Mouse (Mus musculus): Measurements from ENCODE around the gene Ugt1a7c. TPM values are rescaled to one million over a fixed set of nuclear protein-coding genes. Genes with fewer than 3 reads are reported as not detected.

The Ugt1a7c gene
- total and polyA plus RNA-seq, 3 experiments = 2.2 to 15.3 (median 11.1) TPM

DNA sequence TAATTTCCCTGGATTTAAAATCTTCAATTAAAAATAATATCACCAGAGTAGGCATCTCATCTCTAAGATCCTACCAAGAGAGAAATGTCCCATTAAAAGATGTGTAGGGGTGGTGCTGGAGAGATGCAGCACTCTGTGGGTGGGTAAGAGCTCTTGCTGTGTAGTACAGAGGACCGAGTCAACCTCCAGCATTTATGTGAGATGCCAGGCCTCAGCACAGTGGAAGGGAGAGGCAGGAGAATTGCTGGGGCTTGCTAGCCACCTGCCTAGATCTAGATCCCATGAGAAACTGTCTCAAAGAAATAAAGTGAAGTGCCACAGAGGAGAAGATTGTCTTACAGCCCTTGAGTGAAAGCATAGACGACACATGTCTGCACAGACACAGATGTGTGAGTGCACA lies 121.7 kb downstream of the Ugt1a7c start:
- Histone ChIP-seq H3K36me3 (replicated peaks in 1 of 2; ENCODE audit: control insufficient read depth in 1 of 2, insufficient read depth in 1 of 2, low read length in 1 of 2) (no peaks in the 10 kb centered on the region), H3K27me3 (replicated peaks) (no peaks in the 10 kb centered on the region), H3K9me3 (replicated peaks; ENCODE audit: low read length) (peaks cover 84% of the 10 kb centered on the region), H3K4me1 (ENCODE audit: control insufficient read depth in 1 of 2, insufficient read depth in 2 of 2) (no peaks in the 10 kb centered on the region), H3K27ac (ENCODE audit: insufficient read depth, low read depth) (no peak overlapping the region), H3K79me2 (replicated peaks; ENCODE audit: control insufficient read depth, extremely low read depth, insufficient read depth, poor library complexity, severe bottlenecking) (no peaks in the 10 kb centered on the region), H3K4me2 (ENCODE audit: insufficient read depth, low read depth, poor library complexity, severe bottlenecking) (no peak overlapping the region), H3K9ac (ENCODE audit: insufficient read depth, low read depth) (no peak overlapping the region), H3K4me3 (replicated peaks in 1 of 3; ENCODE audit: low read depth in 2 of 3, low read length in 2 of 3, poor library complexity in 1 of 3) (no peak overlapping the region)
- in situ Hi-C loops (cut with MboI; ENCODE audit: low pct_ligation_motif_present, low pct_unique_long_range_greater_than_20kb, low sequenced_read_pairs) = no loop called here
- no peak for TF ChIP-seq SIN3A (IDR thresholded peaks at IDR 0.05; ENCODE audit: low read length)
- TF ChIP-seq RAD21 (IDR thresholded peaks at IDR 0.05; ENCODE audit: low read depth, low read length) = no peak
- no peak for TF ChIP-seq UBTF (IDR thresholded peaks at IDR 0.05; ENCODE audit: low read depth, low read length)
- no peak for TF ChIP-seq BHLHE40 (IDR thresholded peaks at IDR 0.05; ENCODE audit: low read depth, low read length)
- TF ChIP-seq MAX (IDR thresholded peaks at IDR 0.05; ENCODE audit: low read length) = no peak
- TF ChIP-seq POLR2AphosphoS2 (IDR thresholded peaks at IDR 0.05; ENCODE audit: low read depth, low read length) = no peak
- no peak for TF ChIP-seq HCFC1 (IDR thresholded peaks at IDR 0.05; ENCODE audit: low read depth, low read length)
- TF ChIP-seq POLR2A (IDR thresholded peaks at IDR 0.05; ENCODE audit: low read depth, low read length) = no peak
- no peak for TF ChIP-seq JUND (conservative IDR thresholded peaks at IDR 0.05; ENCODE audit: low read depth, low read length)
- dilution Hi-C loops (cut with MboI; ENCODE audit: extremely low pct_ligation_motif_present, extremely low pct_unique_long_range_greater_than_20kb, low sequenced_read_pairs) = no loop called here
- peak; percentile 2 for DNase-seq (ENCODE audit: extremely low read depth)

DNA sequence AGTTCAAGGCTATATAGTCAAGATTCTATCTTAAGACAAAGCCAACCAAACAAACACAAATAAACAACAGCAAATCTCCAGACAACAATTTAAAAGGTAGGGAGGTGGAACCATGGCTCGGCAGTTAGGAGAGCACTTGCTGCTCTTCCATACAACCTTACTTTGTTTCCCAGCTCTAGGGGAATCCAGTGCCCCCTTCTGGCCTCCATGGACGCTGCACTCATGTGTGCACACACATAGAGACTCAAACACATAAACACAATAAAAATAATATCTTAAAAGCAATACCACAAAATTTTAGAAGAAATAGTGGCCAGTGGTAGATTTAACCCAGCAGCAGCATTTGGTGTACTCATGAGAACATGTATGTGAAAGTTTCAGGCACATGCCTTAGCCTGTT lies 122.3 kb downstream of the Ugt1a7c start:
- no peaks in the 10 kb centered on the region for H3K27me3 ChIP-seq (replicated peaks)
- no peaks in the 10 kb centered on the region for H3K79me2 ChIP-seq (replicated peaks; ENCODE audit: control insufficient read depth, extremely low read depth, insufficient read depth, poor library complexity, severe bottlenecking)
- H3K4me1 ChIP-seq (ENCODE audit: control insufficient read depth in 1 of 2, insufficient read depth in 2 of 2) = no peaks in the 10 kb centered on the region
- TF ChIP-seq ZKSCAN1 (IDR thresholded peaks at IDR 0.05; ENCODE audit: borderline replicate concordance, low read depth, low read length) (no peak), NELFE (IDR thresholded peaks at IDR 0.05; ENCODE audit: low read depth, low read length) (0 out of 2 replicates have a peak, but pooled peaks have one; percentile 10), BHLHE40 (IDR thresholded peaks at IDR 0.05; ENCODE audit: low read depth, low read length) (0 out of 2 replicates have a peak, but pooled peaks have one; percentile 17), MXI1 (IDR thresholded peaks at IDR 0.05; ENCODE audit: low read depth, low read length) (peak; percentile 45; the same call in 1 of the 2 replicates), JUND (conservative IDR thresholded peaks at IDR 0.05; ENCODE audit: low read depth, low read length) (no peak), RCOR1 (conservative IDR thresholded peaks at IDR 0.05; ENCODE audit: low read depth, low read length) (peak; percentile 55; the same call in 1 of the 2 replicates), CTCF (conservative IDR thresholded peaks at IDR 0.05 in 1 of 2, IDR thresholded peaks at IDR 0.05 in 1 of 2; ENCODE audit: low read depth in 2 of 2, low read length in 2 of 2) (peak in 1 of 2 experiments; percentile 46; a peak in 2 of 4 replicates), ZMIZ1 (IDR thresholded peaks at IDR 0.05; ENCODE audit: low read depth, low read length) (peak; percentile 41; the same call in 1 of the 2 replicates), USF1 (IDR thresholded peaks at IDR 0.05; ENCODE audit: low read depth, low read length) (no peak), NRF1 (IDR thresholded peaks at IDR 0.05; ENCODE audit: low read depth, low read length) (no peak), KAT2A (IDR thresholded peaks at IDR 0.05; ENCODE audit: insufficient replicate concordance, low read length) (no peak), UBTF (IDR thresholded peaks at IDR 0.05; ENCODE audit: low read depth, low read length) (no peak), POLR2A (IDR thresholded peaks at IDR 0.05; ENCODE audit: low read depth, low read length) (no peak), MAZ (IDR thresholded peaks at IDR 0.05; ENCODE audit: low read depth, low read length) (no peak), USF2 (conservative IDR thresholded peaks at IDR 0.05; ENCODE audit: low read depth, low read length) (no peak), SMC3 (IDR thresholded peaks at IDR 0.05; ENCODE audit: low read depth, low read length) (no peak), ELF1 (IDR thresholded peaks at IDR 0.05; ENCODE audit: low read depth, low read length) (no peak), CHD2 (IDR thresholded peaks at IDR 0.05; ENCODE audit: low read length) (0 out of 2 replicates have a peak, but pooled peaks have one; percentile 22), EP300 (IDR thresholded peaks at IDR 0.05; ENCODE audit: low read length) (no peak), ZC3H11A (IDR thresholded peaks at IDR 0.05; ENCODE audit: low read depth, low read length) (no peak)
- DNase-seq (ENCODE audit: extremely low read depth) = peak; percentile 7
- no peak overlapping the region for H3K9ac ChIP-seq (ENCODE audit: insufficient read depth, low read depth)
- H3K4me2 ChIP-seq (ENCODE audit: insufficient read depth, low read depth, poor library complexity, severe bottlenecking) = no peak overlapping the region
- peaks cover 78% of the 10 kb centered on the region for H3K9me3 ChIP-seq (replicated peaks; ENCODE audit: low read length)
- H3K27ac ChIP-seq (ENCODE audit: insufficient read depth, low read depth) = no peak overlapping the region
- dilution Hi-C loops (cut with MboI; ENCODE audit: extremely low pct_ligation_motif_present, extremely low pct_unique_long_range_greater_than_20kb, low sequenced_read_pairs) = no loop called here
- H3K4me3 ChIP-seq (replicated peaks in 1 of 3; ENCODE audit: low read depth in 2 of 3, low read length in 2 of 3, poor library complexity in 1 of 3) = no peak overlapping the region
- in situ Hi-C loops (cut with MboI; ENCODE audit: low pct_ligation_motif_present, low pct_unique_long_range_greater_than_20kb, low sequenced_read_pairs) = no loop called here
- no peaks in the 10 kb centered on the region for H3K36me3 ChIP-seq (replicated peaks in 1 of 2; ENCODE audit: control insufficient read depth in 1 of 2, insufficient read depth in 1 of 2, low read length in 1 of 2)

Measured in CH12.LX (cell line).